Mouse (Mus musculus): ENCODE measurements around the gene Xpa.

DNA sequence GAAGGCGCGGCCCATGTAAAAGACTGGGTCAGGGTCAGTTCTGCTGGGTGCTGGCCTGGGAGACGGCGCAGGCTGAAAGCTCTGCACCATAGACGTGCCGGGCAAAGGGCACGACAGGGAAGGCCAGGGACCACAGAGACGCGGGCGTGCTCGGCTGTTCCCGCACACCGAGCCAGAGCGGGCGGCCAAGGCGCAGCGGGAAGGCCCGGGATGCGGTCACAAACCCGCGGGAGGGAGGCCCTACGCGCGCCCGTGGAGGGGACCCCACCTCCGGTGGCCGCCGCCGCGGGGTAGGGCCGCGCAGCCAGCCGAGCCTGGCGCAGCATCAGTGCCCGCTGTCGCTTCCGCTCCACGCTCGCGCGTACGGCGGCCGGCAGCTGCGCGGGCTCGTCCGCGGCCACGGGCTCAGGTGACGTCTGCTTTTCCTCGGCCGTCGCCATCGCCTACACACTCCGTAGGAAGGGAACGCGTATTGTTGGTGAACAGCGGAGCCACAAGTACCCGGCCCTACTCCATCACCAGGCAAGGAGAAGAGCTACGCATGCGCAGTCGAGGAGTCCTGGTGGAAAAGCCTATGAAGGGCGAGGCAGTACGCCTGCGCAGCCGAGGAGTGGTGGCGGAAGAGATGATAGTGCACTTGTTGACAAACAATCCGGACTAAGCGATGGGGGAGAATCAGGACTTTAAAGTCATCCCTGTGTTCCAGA lies at the start of gene Xpa:
- no peak for TF ChIP-seq CTCF (IDR thresholded peaks at IDR 0.05)
- no peak for TF ChIP-seq EP300 (IDR thresholded peaks at IDR 0.05)

Measured in lung, postnatal 0 days (tissue).